Mouse (Mus musculus) forebrain, embryonic 14.5 days (tissue): ENCODE measurements around the gene Gm49721. TPM values are rescaled to one million over a fixed set of nuclear protein-coding genes. Genes with fewer than 3 reads are reported as not detected.
"Not testable (repeated sequence)": the region's sequence is repeated elsewhere in the genome, so short reads cannot be mapped to it uniquely, and the experiment has no call there.

Experiments used
- ATAC-seq: fragments of 200-750 bp; cut with Nextera tagmentation; 2 replicates; pipeline ENCODE4 v1.8.0; 2017; ENCODE audit warnings: mild to moderate bottlenecking, moderate library complexity
- DNase-seq: peaks from one replicate; pipeline ENCODE4 v3.0.0-alpha.2; 2015; ENCODE audit warnings: low spot score
- H3K27ac ChIP-seq: fragments of 300-500 bp; sonication (generic); 2 replicates; pipeline ENCODE4 v1.5.1; 2014; ENCODE audit warnings: low read depth, mild to moderate bottlenecking, control low read depth, low read length, moderate library complexity
- H3K27me3 ChIP-seq: fragments of 300-500 bp; sonication (generic); replicated peaks from 2 replicates; pipeline ENCODE4 v1.6.1; 2014; ENCODE audit warnings: low read length, control low read depth, mixed read lengths; ENCODE audit not compliant: control insufficient read depth, insufficient read depth
- H3K36me3 ChIP-seq: fragments of 300-500 bp; sonication (generic); 2 replicates; pipeline ENCODE4 v1.6.1; 2014; ENCODE audit warnings: low read length, control low read depth; ENCODE audit not compliant: control insufficient read depth, insufficient read depth
- H3K4me1 ChIP-seq: fragments of 300-500 bp; sonication (generic); 2 replicates; pipeline ENCODE4 v1.6.1; 2014; ENCODE audit warnings: antibody characterized with exemption, low read length, control low read depth; ENCODE audit not compliant: control insufficient read depth, insufficient read depth
- H3K4me2 ChIP-seq: fragments of 300-500 bp; sonication (generic); 2 replicates; pipeline ENCODE4 v1.6.1; 2014; ENCODE audit warnings: mild to moderate bottlenecking, control low read depth, low read length
- H3K4me3 ChIP-seq: fragments of 300-500 bp; sonication (generic); 2 replicates; pipeline ENCODE4 v1.5.1; 2014; ENCODE audit warnings: low read depth, low read length, control low read depth
- H3K9ac ChIP-seq: fragments of 300-500 bp; sonication (generic); 2 replicates; pipeline ENCODE4 v1.6.1; 2014; ENCODE audit warnings: mild to moderate bottlenecking, low read length, control low read depth, moderate library complexity
- H3K9me3 ChIP-seq: fragments of 300-500 bp; sonication (generic); replicated peaks from 2 replicates; pipeline ENCODE4 v1.6.1; 2016; ENCODE audit warnings: low read length, control low read depth, mixed read lengths; ENCODE audit not compliant: control insufficient read depth
- WGBS: fragments of 180-500 bp; shearing (Covaris S2); extraction: QIAGEN DNeasy Blood & Tissue Kit; methylation state at CpG from one replicate; pipeline ENCODE4 v1.1.7; 2014; 5-methylcytosine and 5-hydroxymethylcytosine counted together
- polyA plus RNA-seq: library from polyadenylated mRNA; unstranded; fragments of >200 nt; fragmentation: Nextera tagmentation; extraction: Ambion mirVana; gene quantifications from 2 replicates; pipeline ENCODE4 v1.2.1, GENCODE M21; 2014

Gm49721 gene
- polyA plus RNA-seq, 1 experiment from 2014 or later = not detected

DNA sequence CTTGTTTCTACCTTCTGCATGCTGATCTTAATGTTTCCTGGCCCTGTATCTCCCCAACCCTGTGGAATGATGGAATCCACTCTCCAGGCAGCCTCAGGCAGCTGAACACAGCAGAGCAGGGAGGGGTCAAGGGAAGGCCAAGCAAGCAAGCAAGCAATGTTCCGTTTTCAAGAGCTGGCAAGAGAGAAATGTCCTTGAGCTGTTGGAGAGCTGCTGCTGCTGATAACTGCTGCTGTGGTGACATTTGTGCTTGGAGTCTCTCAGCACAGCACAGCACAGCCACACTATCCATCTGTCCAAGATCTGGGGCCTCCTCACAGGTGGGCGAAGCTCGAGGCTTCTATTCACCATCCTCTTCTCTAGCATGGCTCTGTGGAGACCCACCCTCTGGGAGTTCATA lies 24.7 kb downstream of the Gm49721 start:
- ATAC-seq, DNase-seq, H3K27ac ChIP-seq, H3K36me3 ChIP-seq, H3K4me3 ChIP-seq, H3K9me3 ChIP-seq, H3K27me3 ChIP-seq, H3K4me1 ChIP-seq, H3K9ac ChIP-seq, H3K4me2 ChIP-seq: not testable (repeated sequence)
- no CpG with 5 or more reads among the region's 3 CpGs for WGBS

DNA sequence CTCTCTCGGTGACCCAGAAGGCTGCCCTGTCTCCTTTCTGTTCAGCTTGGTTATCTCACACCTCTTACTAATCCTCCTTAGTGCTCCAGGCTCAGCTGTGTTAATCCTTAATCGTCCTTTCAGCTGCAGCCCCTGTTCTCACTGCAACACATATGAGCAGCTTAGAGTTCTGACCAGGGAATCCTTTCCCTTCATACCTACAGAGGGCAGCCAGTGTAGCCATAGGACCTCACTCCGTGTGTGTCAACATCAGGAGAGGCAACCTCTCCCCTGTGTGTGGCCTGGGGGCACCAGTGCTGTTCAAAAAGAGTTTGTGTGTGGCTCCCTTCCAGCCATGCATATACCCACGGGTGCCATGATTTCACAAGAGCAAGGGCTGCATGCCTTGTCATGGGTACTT lies 26.9 kb downstream of the Gm49721 start:
- DNase-seq, ATAC-seq: not testable (repeated sequence)
- WGBS = 37% methylated on average over 3 of the region's 4 CpGs

DNA sequence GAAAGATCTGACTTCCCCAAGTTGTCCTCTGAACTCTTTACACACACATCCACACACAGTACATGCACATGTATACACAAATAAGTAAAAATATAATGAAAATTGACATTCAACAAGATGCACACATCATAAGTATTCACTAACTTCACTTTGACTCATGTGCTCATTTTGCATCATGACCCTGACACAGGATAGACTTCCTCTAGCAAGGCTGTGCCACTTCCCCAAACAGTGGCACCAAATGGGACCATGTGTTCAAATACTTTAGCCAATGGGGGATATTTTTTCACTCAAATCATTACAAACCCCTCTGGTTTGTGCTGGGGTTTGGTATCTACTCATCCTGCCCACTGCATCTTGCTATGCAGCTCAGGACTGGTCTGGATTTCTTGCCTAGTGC lies 30.2 kb downstream of the Gm49721 start:
- not testable (repeated sequence) for H3K4me3 ChIP-seq, H3K4me1 ChIP-seq, H3K27me3 ChIP-seq, DNase-seq, H3K9me3 ChIP-seq, ATAC-seq, H3K4me2 ChIP-seq, H3K9ac ChIP-seq, H3K36me3 ChIP-seq, H3K27ac ChIP-seq

More for the DNA sequence above, 26.9 kb downstream of the Gm49721 start:
- not testable (repeated sequence) for H3K4me3 ChIP-seq, H3K36me3 ChIP-seq, H3K27ac ChIP-seq, H3K27me3 ChIP-seq, H3K4me1 ChIP-seq, H3K9me3 ChIP-seq, H3K4me2 ChIP-seq, H3K9ac ChIP-seq

DNA sequence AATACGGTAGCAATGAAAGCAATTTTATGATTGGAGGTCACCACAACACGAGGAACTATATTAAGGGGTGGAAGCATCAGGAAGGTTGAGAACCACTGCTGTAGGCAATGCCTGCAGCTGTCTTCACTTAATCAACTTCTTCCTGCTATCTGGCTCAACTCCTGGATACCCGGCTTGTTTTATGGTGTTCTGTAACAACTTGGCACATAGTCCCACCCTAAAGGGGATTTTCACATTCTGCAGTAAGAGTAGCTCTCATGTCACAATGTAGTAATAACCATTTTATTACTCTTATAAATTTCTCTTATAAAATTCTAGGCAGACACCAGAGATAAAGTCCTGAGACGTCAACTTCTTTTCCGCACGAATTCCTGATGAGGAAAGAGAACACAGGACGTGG lies 30.7 kb downstream of the Gm49721 start:
- not testable (repeated sequence) for H3K27ac ChIP-seq, H3K9me3 ChIP-seq, H3K9ac ChIP-seq, H3K4me2 ChIP-seq, DNase-seq, ATAC-seq, H3K4me3 ChIP-seq, H3K27me3 ChIP-seq, H3K4me1 ChIP-seq, H3K36me3 ChIP-seq
- no CpG with 5 or more reads among the region's 7 CpGs for WGBS

DNA sequence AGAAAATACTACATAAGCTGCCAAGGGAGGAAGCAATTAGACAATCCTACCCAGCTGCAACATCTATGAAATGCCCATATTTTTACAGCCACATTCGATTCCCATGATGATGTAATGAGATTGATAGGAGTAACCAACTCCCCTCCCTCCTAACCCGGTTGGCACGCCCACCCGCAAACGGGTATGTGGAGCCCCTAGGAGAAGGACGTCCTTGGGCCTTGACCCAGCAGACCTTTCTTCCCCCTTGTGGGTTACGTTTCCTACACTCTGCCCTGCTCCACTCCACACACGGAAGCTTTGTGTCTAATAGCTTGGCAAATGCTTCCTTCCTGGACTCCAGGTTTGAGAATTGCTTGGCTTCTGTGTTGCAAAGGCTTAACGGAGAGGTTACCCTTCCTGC lies 31.2 kb downstream of the Gm49721 start:
- not testable (repeated sequence) for H3K27ac ChIP-seq, H3K36me3 ChIP-seq, H3K27me3 ChIP-seq, H3K9me3 ChIP-seq, DNase-seq, H3K4me1 ChIP-seq, H3K4me2 ChIP-seq, H3K4me3 ChIP-seq, H3K9ac ChIP-seq, ATAC-seq
- 91% methylated on average over 3 of the region's 9 CpGs for WGBS

DNA sequence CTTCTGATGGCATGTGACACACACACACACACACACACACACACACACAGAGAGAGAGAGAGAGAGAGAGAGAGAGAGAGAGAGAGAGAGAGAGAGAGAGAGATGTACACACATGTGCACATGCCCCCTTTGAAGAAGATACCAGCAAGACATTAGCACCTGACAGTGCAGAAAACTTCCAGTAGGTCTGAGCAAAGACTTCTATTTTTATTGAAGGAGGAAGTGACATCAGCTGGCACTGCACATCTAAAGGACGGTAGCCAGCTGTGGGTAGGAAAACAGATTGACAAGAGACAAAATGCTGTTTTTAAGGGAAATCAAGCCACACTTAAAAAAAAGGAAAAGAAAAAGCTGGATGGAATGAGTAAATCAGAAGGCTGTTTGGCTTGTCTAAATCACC lies 35.5 kb downstream of the Gm49721 start:
- not testable (repeated sequence) for ATAC-seq, H3K9me3 ChIP-seq, H3K27ac ChIP-seq, H3K9ac ChIP-seq, H3K4me1 ChIP-seq, H3K27me3 ChIP-seq, DNase-seq, H3K36me3 ChIP-seq, H3K4me3 ChIP-seq, H3K4me2 ChIP-seq
- WGBS = no CpG with 5 or more reads among the region's 1 CpGs

DNA sequence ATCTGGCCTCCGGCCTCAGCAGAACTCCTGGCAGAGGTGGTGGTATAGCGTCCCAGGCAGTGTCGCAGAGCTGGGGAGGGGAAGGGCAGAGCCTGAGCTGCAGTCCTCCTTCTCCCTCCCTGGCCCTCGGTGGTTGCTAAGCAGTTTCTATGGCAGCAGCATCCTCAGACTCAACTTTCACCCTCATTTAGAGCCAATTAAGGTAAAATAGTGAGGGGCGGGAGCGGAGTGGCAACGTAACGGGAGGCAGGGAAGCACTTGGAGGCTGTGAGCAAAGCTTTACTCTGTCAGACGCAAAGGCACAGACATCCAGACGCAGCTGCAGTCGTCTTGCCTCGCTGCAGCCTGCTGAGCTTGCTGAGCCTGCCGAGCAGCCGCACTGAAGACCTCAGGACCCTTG lies 46.6 kb downstream of the Gm49721 start, which contains the start of gene Gm1604a:
TSS of gene Gm1604a (plus strand) at position 312 of the 400 bp plus-strand sequence.
- H3K4me3 ChIP-seq, H3K9me3 ChIP-seq, H3K4me2 ChIP-seq, H3K9ac ChIP-seq, H3K4me1 ChIP-seq, H3K27me3 ChIP-seq, DNase-seq, H3K36me3 ChIP-seq, H3K27ac ChIP-seq: not testable (repeated sequence)
- 6% methylated on average over 4 of the region's 14 CpGs for WGBS
- peak; percentile 88 for ATAC-seq

DNA sequence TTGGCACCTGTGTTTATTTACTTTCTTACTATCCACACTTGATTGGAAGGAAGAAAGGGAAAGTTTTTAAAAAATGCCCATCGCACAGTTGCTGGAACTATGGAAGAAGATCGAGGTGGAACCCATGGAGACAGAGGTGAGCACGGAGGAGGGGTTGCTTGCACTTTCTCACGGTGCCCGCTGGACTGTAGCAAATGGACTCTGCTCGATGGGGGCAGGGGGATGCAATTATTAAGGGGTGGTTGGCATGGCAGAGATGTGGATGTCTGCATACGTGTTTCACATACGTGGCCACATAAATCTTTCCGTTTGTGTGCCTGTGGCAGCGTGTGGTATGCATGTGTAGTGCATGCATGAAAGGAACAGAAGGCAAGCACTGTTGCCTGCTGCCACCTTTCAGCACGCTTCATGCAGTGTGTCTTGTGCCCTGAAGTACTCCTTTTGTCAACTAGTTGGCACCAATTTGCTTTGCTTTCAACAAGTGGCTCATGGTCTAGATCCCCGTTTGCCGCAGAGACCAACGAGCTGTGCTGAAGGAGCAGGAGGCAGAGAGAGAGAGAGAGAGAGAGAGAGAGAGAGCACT lies 47.2 kb downstream of the Gm49721 start:
- not testable (repeated sequence) for H3K9ac ChIP-seq, H3K4me1 ChIP-seq, H3K36me3 ChIP-seq, H3K4me2 ChIP-seq, DNase-seq, H3K27ac ChIP-seq, H3K27me3 ChIP-seq, H3K4me3 ChIP-seq, H3K9me3 ChIP-seq
- 11% methylated on average over 3 of the region's 14 CpGs for WGBS
- ATAC-seq = peak; percentile 74

DNA sequence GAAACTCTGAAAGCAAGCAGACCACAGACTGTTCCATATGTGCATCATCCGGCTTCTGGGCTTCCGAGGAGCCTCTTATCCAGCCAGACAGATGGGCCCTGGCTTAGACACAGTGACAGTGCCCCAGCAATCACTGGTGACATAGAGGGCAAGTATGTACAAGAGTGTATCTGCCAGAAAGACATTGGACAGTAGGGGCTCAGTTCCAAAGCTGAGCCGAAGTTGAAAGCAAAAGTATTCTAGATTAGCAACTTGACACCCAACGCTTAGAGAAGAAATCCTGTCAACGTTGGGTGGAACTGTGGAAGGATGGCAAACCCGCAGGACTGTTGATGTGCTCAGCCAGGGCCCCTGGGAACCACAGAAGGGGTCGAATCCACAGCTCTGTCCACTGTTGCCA lies 51.5 kb downstream of the Gm49721 start:
- H3K4me1 ChIP-seq, H3K4me2 ChIP-seq, H3K27ac ChIP-seq, H3K4me3 ChIP-seq, ATAC-seq, H3K9ac ChIP-seq, DNase-seq, H3K36me3 ChIP-seq, H3K27me3 ChIP-seq, H3K9me3 ChIP-seq: not testable (repeated sequence)
- WGBS = 85% methylated on average over 5 of the region's 7 CpGs
